9 mouse cellular contexts compared by ENCODE assay signal in the genomic region with DNA sequence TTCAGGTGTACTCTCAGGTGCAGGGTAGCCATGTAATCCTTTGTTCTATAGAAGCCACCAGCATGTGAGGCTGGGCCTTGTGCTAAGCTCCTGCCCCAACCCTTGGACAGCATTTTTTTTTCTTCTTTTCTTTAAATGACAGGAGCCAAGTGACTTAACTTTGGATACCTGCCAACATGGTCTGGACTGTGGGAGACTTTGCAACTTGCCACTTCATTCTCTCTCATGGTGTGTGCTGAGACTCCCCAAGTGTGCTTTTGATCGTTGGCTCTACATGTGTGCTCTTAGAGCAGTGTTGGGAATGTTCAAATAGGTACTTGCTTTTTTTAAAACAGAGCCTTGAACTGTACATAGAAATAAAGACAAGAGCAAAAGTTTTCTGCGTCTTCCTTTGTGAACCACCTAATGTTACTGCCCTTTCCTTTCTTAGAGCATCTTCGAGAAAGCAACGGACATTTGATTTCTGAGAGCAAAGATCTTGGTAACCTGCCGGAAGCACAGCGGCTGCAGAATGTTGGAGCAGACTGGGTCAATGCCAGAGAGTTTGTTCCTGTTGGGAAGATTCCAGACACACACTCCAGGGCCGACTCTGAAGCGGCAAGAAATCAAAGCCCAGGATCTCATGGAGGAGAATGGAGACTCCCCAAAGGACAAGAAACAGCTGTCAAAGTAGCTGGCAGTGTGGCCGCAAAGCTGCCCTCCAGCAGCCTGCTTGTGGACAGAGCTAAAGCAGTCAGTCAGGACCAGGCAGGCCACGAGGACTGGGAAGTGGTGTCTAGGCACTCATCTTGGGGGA. TPM values are rescaled to one million over a fixed set of nuclear protein-coding genes. Genes with fewer than 3 reads are reported as not detected.
DNase-seq lines count a peak whose midpoint lies in the region; TF ChIP-seq lines count a peak whose summit lies in the region.
"Had no signal": no experiment of that assay in that cellular context is flagged by ENCODE, and none has a peak within 500 bp of the region (broad histone marks: within the 10 kb centered on the region; RNA-seq: fewer than 3 reads in every experiment).

No protein-coding gene starts in this region.

- peak overlapping the region; percentile 18; the same call in 1 of the 2 replicates for H3K4me3 ChIP-seq in spleen, adult 2 months (ENCODE audit: extremely low read depth, insufficient read depth, insufficient read length)
- no peak overlapping the region for H3K4me3 ChIP-seq in hindbrain, embryonic 10.5 days

- TF ChIP-seq CTCF in spleen, adult 2 months (IDR thresholded peaks at IDR 0.05; ENCODE audit: extremely low read depth, insufficient read depth, insufficient read length, insufficient replicate concordance): no peak

- no peak for TF ChIP-seq POLR2A in spleen, adult 2 months (IDR thresholded peaks at IDR 0.05; ENCODE audit: low read depth, low read length)

- DNase-seq in adrenal gland, adult 2 months: peak; percentile 51
- no peak for DNase-seq in adrenal gland, adult 18-20 months (ENCODE audit: low spot score in 2 of 2)
- no peak for DNase-seq in spleen, adult 2 months (ENCODE audit: low read depth in 1 of 2, low spot score in 2 of 2)
- no peak for DNase-seq in spleen, postnatal 4 days (ENCODE audit: low spot score in 2 of 2)
- DNase-seq in kidney, postnatal 4 days: peak; percentile 51 to 66
- DNase-seq in spleen, postnatal 10 days (ENCODE audit: low spot score in 2 of 2): no peak
- DNase-seq in hindbrain, embryonic 10.5 days (ENCODE audit: low spot score): no peak
- DNase-seq in cerebellum, adult 8-10 months: no peak

- no peaks in the 10 kb centered on the region for H3K9me3 ChIP-seq in hindbrain, embryonic 10.5 days

- no peak overlapping the region for H3K27ac ChIP-seq in spleen, adult 2 months (ENCODE audit: insufficient read depth, low read length)
- no peak overlapping the region for H3K27ac ChIP-seq in hindbrain, embryonic 10.5 days

- no peaks in the 10 kb centered on the region for H3K36me3 ChIP-seq in spleen, adult 2 months (ENCODE audit: control insufficient read depth, insufficient read depth, low read length)
- H3K36me3 ChIP-seq in hindbrain, embryonic 10.5 days: no peaks in the 10 kb centered on the region

- WGBS in spleen, adult 2 months: 82% methylated on average over 10 of the region's 10 CpGs
- WGBS in hindbrain, embryonic 10.5 days: 88% methylated on average over 10 of the region's 10 CpGs

- peaks cover 10% of the 10 kb centered on the region for H3K27me3 ChIP-seq in spleen, adult 2 months (ENCODE audit: control insufficient read depth, insufficient read depth, low read length)
- H3K27me3 ChIP-seq in hindbrain, embryonic 10.5 days (ENCODE audit: insufficient read depth, poor library complexity, severe bottlenecking): peaks cover 33% of the 10 kb centered on the region

- H3K4me1 ChIP-seq in spleen, adult 2 months (ENCODE audit: control insufficient read depth, insufficient read depth, insufficient read length): peaks cover 5% of the 10 kb centered on the region
- peaks cover 16% of the 10 kb centered on the region; the same call in 1 of the 2 replicates for H3K4me1 ChIP-seq in hindbrain, embryonic 10.5 days (replicated peaks)

RNA-seq across cellular contexts. Expression of a gene that starts 1.8 kb away (rescaled TPM):
- 1 to 10 TPM; 5.0 to 5.6 TPM for total RNA-seq in adrenal gland, adult 2 months (2021)
- 2.4 TPM in 2 replicates for polyA plus RNA-seq in adrenal gland, adult 2 months (2012; rRNA removed)
- total RNA-seq in adrenal gland, adult 18-20 months (2021): 1 to 10 TPM; 6.0 to 8.2 TPM
- polyA plus RNA-seq in spleen, adult 2 months (2012; rRNA removed): 6.4 and 9.7 TPM in 2 replicates
- polyA plus RNA-seq in hindbrain, embryonic 10.5 days (2016; fragmentation: Nextera tagmentation; extraction: Ambion mirVana): 6.8 and 8.2 TPM in 2 replicates

RNA-seq across cellular contexts. Expression of a gene that starts 49.8 kb away (rescaled TPM):
- not detected for total RNA-seq in adrenal gland, adult 2 months (2021)
- polyA plus RNA-seq in adrenal gland, adult 2 months (2012; rRNA removed): not detected in 2 replicates
- not detected for total RNA-seq in adrenal gland, adult 18-20 months (2021)
- 0.12 and 0.19 TPM in 2 replicates for polyA plus RNA-seq in spleen, adult 2 months (2012; rRNA removed)
- 0.86 TPM in 1 of 2 replicates, not detected in the other for polyA plus RNA-seq in hindbrain, embryonic 10.5 days (2016; fragmentation: Nextera tagmentation; extraction: Ambion mirVana)
- polyA plus RNA-seq: erythroblast, embryonic 14.5 days had no signal

Comparison
In these comparisons a context has a peak if more than half of its experiments do, and no peak if none do; other contexts are left out.
1. DNase-seq: peak in adrenal gland, adult 2 months (single experiment) and kidney, postnatal 4 days (2 of 2); none in adrenal gland, adult 18-20 months (0 of 2), spleen, adult 2 months (0 of 2), spleen, postnatal 4 days (0 of 2), spleen, postnatal 10 days (0 of 2), hindbrain, embryonic 10.5 days (single experiment) and cerebellum, adult 8-10 months (single experiment).